Mouse (Mus musculus) erythroblast, embryonic 14.5 days (primary cell): Measurements from ENCODE around the gene Nphp1.

Experiments used
- GATA1 ChIP-seq: IDR thresholded peaks from 2 replicates; pipeline ENCODE4 v1.6.1; 2012; ENCODE audit warnings: low read length, inconsistent platforms, mixed read lengths
- TAL1 ChIP-seq: IDR thresholded peaks from 3 replicates; pipeline ENCODE4 v1.6.1; 2012; ENCODE audit warnings: low read length, inconsistent platforms, mixed read lengths

GRCm38 (mm10) chr2:127722176-127722892 lies 66.4 kb downstream of the Nphp1 start:
- TF ChIP-seq GATA1 (no peak), TAL1 (no peak)
